Mouse (Mus musculus): ENCODE measurements around the gene Nfkbie.

Nfkbie gene

GRCm38 (mm10) chr17:45544001-45544872, 11.3 kb upstream of the Nfkbie start:
- DNase-seq, result no peak

DNA sequence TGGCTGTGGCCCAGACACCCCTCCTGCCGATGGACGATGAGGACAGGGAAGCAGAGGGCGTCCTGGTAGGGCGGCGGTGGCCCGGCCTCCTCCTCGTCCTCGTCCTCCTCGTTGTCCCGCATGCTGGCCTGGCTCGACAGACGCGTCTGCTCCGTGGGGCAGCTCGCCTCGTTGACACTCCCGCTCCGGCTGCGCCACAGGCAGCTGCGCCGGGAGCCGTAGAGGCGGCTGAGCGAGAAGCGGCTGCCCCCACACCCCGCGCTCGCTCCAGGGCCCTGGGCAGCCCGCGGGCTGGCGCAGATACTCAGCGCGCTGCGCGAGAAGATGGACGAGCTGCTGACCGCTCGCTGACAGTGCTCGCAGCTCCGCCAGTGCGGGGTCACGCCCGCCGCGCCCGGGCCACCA, 10.6 kb upstream of the Nfkbie start:
- no peak for DNase-seq

GRCm38 (mm10) chr17:45545278-45545961, 10.1 kb upstream of the Nfkbie start:
- no peak for DNase-seq

DNA sequence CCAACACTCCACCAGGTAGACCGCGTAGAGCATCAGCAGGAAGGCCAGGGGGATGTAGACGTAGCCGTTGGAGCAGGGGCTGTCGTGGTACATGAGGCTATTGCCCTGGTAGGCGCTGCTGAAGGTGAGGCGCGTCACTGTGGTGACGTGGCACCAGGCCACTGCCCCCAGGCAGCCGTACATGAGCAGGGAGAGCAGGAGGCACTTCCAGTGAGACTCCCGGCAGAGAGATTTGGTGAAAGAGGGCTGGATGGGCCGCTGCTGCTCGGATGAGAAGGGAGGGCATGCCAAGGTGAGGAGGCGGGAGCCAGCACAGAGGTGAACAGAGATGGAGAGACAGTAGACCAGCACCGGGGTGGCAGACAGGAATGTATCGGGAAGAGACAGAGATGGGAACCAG, 8.6 kb upstream of the Nfkbie start:
- no peak for DNase-seq

GRCm38 (mm10) chr17:45547461-45548190, 7.9 kb upstream of the Nfkbie start:
- no peak for DNase-seq

GRCm38 (mm10) chr17:45548541-45549512, 6.7 kb upstream of the Nfkbie start:
- no peak for DNase-seq

- peak; percentile 56 for DNase-seq
Measured at GRCm38 (mm10) chr17:45549617-45550181, 5.8 kb upstream of the Nfkbie start, which contains the start of gene Tmem151b. TSS of gene Tmem151b (minus strand) at chr17:45549677.

- DNase-seq, result no peak
Measured at GRCm38 (mm10) chr17:45550253-45550652, 5.2 kb upstream of the Nfkbie start.

DNA sequence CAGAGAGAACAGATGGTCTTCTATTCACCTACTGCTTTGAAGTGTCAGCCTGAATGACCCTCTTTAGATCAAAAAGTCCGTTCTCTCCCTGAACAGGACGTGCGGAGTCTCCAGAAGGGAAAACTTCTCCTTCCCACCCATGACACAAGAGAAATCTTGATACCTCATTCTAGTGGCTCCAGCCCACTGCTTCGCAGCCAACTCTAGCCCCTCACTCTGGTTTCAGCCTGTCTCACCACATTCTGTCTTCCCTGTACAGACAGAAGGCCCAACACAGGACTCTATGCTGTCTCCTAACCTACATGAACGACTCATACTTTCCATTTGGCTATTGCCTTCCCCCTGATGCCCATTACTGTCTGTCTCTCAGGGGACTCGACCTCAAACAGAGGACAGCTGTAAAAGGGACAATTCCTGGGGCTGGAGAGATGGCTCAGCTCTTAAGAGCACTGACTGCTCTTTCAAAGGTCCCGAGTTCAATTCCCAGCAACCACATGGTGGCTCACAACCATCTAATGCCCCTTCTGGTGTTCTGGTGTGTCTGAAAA, 4.2 kb upstream of the Nfkbie start:
- no peak for DNase-seq

- peak; percentile 73 for DNase-seq
Measured at GRCm38 (mm10) chr17:45551816-45552451, 3.6 kb upstream of the Nfkbie start.

GRCm38 (mm10) chr17:45553065-45553464, 2.4 kb upstream of the Nfkbie start:
- DNase-seq, result no peak

DNA sequence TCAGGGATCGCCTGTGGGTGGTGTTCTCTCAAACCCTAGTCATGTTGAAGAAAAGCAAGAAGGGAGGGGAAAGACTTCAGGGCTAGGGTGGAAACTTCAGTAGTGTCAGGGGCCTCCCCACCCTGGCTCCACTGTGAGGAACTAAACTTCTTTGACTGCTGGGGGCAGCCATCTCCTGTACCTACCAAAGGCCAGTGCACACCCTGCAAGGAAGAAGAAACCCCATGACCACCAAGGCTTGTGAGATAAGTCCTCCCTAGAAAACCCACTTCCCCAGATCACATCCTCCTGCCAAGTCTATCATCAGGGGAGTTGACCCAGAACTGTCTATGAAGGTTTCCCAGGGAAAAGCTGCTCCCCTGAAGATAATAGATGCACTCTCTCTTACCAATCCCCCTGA, 1.1 kb upstream of the Nfkbie start:
- no peak for DNase-seq

DNA sequence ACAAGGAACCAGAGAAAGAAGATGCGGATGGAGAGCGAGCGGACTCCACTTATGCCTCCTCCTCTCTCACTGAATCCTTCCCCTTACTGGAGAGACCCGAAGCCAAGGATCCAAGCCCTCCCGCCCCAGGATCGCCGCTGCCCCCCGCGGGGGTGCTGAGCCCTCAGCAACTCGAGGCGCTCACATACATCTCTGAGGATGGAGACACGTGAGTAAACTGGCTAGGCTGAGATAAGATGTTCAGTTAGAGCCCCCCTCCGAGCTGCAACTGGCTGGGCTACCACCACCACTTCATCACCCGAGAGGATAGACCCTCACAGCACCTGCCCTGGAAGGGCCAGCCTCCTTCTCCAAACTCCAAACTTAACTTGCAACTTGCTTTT, 595 bp downstream of the Nfkbie start:
- no peak for DNase-seq

GRCm38 (mm10) chr17:45556514-45557245, 1.2 kb downstream of the Nfkbie start:
- no peak for DNase-seq

GRCm38 (mm10) chr17:45557246-45557824, 1.8 kb downstream of the Nfkbie start:
- no peak for DNase-seq

DNA sequence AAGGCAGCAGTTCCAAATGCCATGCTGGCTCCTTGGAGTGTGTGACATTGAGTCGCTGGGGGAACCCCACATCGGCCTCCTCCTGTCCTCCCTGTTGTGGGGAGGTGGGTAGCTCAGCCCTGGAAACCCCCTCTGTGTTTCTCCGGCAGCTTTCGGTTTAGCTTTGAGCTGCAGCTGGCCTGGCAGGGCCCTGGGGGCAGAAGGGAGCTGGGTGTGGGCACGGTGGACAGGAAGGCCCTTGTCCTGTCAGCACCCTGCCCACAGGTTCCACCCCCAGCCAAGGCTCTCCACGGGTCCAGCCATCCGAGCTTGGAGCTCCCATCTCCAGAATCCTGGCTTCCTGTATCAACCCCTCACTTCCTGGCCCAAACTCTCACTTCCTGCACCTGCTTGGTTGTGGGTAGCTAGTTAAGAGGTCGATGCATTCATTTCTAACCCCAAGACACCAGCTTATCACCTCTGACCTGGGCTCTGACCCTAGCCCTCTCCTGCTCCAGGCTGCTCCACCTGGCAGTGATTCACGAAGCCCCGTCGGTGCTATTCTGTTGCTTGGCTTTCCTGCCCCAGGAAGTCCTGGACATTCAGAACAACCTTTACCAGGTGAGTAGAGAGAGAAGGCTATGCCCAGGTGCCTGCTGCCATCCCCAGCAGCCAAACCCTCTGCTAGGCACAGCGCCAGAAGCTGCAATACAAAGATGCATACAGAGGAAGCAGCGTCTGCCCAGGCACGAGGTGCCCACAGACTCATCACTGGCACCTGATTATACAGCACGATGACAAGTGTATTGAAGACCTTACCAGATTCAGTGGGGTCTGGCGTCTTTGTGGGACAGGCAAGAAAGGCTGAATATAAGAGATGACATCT, 2.7 kb downstream of the Nfkbie start:
- DNase-seq, result no peak

- DNase-seq, result no peak
Measured at GRCm38 (mm10) chr17:45559732-45560525, 4.4 kb downstream of the Nfkbie start.

- no peak for DNase-seq
Measured at GRCm38 (mm10) chr17:45563216-45563615, 7.7 kb downstream of the Nfkbie start.

Measured in liver (tissue).